Mouse (Mus musculus) embryonic fibroblast, embryonic 13.5 days (primary cell): ENCODE measurements around the gene Egln3.

Experiments used
- CTCF ChIP-seq: IDR thresholded peaks from 2 replicates; pipeline ENCODE4 v1.5.1; 2011; ENCODE audit warnings: mild to moderate bottlenecking, control low read depth, low read length, moderate library complexity, borderline replicate concordance; ENCODE audit not compliant: insufficient read depth
- POLR2A ChIP-seq: IDR thresholded peaks from 2 replicates; pipeline ENCODE4 v1.6.1; 2011; ENCODE audit warnings: low read depth, mild to moderate bottlenecking, control low read depth, low read length, moderate library complexity

DNA sequence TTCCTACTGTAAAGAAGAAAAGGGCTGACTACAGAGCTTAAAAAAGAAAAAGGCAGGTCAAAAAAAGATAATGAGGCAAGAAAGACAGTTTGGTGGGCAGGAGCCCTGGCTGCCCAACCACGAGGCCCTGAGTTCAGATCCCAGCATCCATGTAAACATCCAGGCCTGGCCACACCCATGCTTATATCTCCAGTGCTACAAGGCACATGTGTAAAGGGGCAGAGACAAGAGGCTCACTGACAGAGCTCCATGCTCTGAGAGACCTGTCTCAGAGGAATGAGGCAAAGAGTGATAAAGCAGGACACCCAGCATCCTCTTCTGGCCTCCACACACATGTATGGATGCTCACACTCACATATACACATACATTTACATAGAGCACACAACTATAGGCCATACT is 48.9 kb downstream of the Egln3 start:
- TF ChIP-seq POLR2A (no peak), CTCF (no peak)
